Mouse (Mus musculus) thymus, postnatal 14 days (tissue): ENCODE measurements around the gene Cd164.

Experiments used
- DNase-seq: peaks from one replicate; pipeline ENCODE4 v3.0.0; 2021

The Cd164 gene

GRCm38 (mm10) chr10:41518981-41519618, at the start of gene Cd164:
TSS of gene Cd164 (plus strand) at chr10:41519414.
- peak; percentile 94 for DNase-seq

- DNase-seq, result no peak
These were observed 48.5 kb upstream of the Cd164 start for GRCm38 (mm10) chr10:41470693-41471092.

- DNase-seq, result no peak
These were observed 46.7 kb upstream of the Cd164 start for GRCm38 (mm10) chr10:41472534-41472933.

GRCm38 (mm10) chr10:41472962-41473481, 46.2 kb upstream of the Cd164 start:
- no peak for DNase-seq

GRCm38 (mm10) chr10:41473782-41474468, 45.3 kb upstream of the Cd164 start:
- DNase-seq, result no peak

- DNase-seq, result no peak
These were observed 44.2 kb upstream of the Cd164 start for GRCm38 (mm10) chr10:41474981-41475391.

GRCm38 (mm10) chr10:41476171-41477017, 42.8 kb upstream of the Cd164 start, which contains the start of gene Mical1:
TSS of gene Mical1 (plus strand) at chr10:41476314.
- DNase-seq, result peak; percentile 80

GRCm38 (mm10) chr10:41477018-41477277, 42.3 kb upstream of the Cd164 start:
- DNase-seq, result peak; percentile 75

GRCm38 (mm10) chr10:41477278-41478181, 41.7 kb upstream of the Cd164 start:
- DNase-seq, result peak; percentile 79

- no peak for DNase-seq
These were observed 39.3 kb upstream of the Cd164 start for GRCm38 (mm10) chr10:41479961-41480360.

- DNase-seq, result no peak
These were observed 38.0 kb upstream of the Cd164 start for GRCm38 (mm10) chr10:41480938-41481880.

- no peak for DNase-seq
These were observed 36.8 kb upstream of the Cd164 start for GRCm38 (mm10) chr10:41482446-41482845.

GRCm38 (mm10) chr10:41485778-41486177, 33.4 kb upstream of the Cd164 start:
- no peak for DNase-seq

GRCm38 (mm10) chr10:41486506-41487170, 32.6 kb upstream of the Cd164 start:
- no peak for DNase-seq

GRCm38 (mm10) chr10:41488877-41489276, 30.3 kb upstream of the Cd164 start:
- no peak for DNase-seq

GRCm38 (mm10) chr10:41489294-41489693, 29.9 kb upstream of the Cd164 start:
- no peak for DNase-seq

- peak; percentile 96 for DNase-seq
These were observed 29.3 kb upstream of the Cd164 start, which contains the start of the genes Smpd2 and Ppil6 for GRCm38 (mm10) chr10:41489708-41490517. TSS of gene Smpd2 (minus strand) at chr10:41490369. TSS of gene Ppil6 (plus strand) at chr10:41490439.

- DNase-seq, result no peak
These were observed 28.7 kb upstream of the Cd164 start for GRCm38 (mm10) chr10:41490518-41490873.

- DNase-seq, result no peak
These were observed 28.1 kb upstream of the Cd164 start for GRCm38 (mm10) chr10:41491111-41491510.

- no peak for DNase-seq
These were observed 18.3 kb upstream of the Cd164 start for GRCm38 (mm10) chr10:41500941-41501340.
